Mouse (Mus musculus): Measurements from ENCODE around the gene Edem2. TPM values are rescaled to one million over a fixed set of nuclear protein-coding genes. Genes with fewer than 3 reads are reported as not detected.

The Edem2 gene
- 84.1 TPM for polyA plus RNA-seq (2015; fragmentation: Illumina TruSeq; extraction: RNeasy Lipid Tissue Mini Kit (QIAGEN cat#74804); ENCODE audit: insufficient read depth, low read depth, low replicate concordance)

GRCm38 (mm10) chr2:155729158-155729645 lies at the start of gene Edem2:
Gene Edem2 (minus strand): TSS chr2:155729475.

GRCm38 (mm10) chr2:155774927-155775684 lies 45.8 kb upstream of the Edem2 start, which contains the start of gene Mmp24:
Gene Mmp24 (plus strand): TSS chr2:155775342.

GRCm38 (mm10) chr2:155751014-155751786 lies 21.9 kb upstream of the Edem2 start, which contains the start of gene Procr:
Gene Procr (plus strand): TSS chr2:155751117.

GRCm38 (mm10) chr2:155735766-155736165 lies 6.5 kb upstream of the Edem2 start, which contains the start of gene Gm17581:
Gene Gm17581 (minus strand): TSS chr2:155735866.

GRCm38 (mm10) chr2:155691723-155692493 lies 37.4 kb downstream of the Edem2 start, which contains the start of gene Trpc4ap:
Gene Trpc4ap (minus strand): TSS chr2:155692384.

Other genes with a start within 250 kb of the Edem2 start
- gene Acss2, start 211.5 kb downstream of the Edem2 start, polyA plus RNA-seq (2015; fragmentation: Illumina TruSeq; extraction: RNeasy Lipid Tissue Mini Kit (QIAGEN cat#74804); ENCODE audit: insufficient read depth, low read depth, low replicate concordance), result 6.0 TPM
- gene Ggt7, start 211.2 kb downstream of the Edem2 start, polyA plus RNA-seq (2015; fragmentation: Illumina TruSeq; extraction: RNeasy Lipid Tissue Mini Kit (QIAGEN cat#74804); ENCODE audit: insufficient read depth, low read depth, low replicate concordance), result 4.5 TPM
- 3.0 TPM for gene Gss, start 136.7 kb downstream of the Edem2 start, polyA plus RNA-seq (2015; fragmentation: Illumina TruSeq; extraction: RNeasy Lipid Tissue Mini Kit (QIAGEN cat#74804); ENCODE audit: insufficient read depth, low read depth, low replicate concordance)
- gene Myh7b, start 118.3 kb downstream of the Edem2 start, polyA plus RNA-seq (2015; fragmentation: Illumina TruSeq; extraction: RNeasy Lipid Tissue Mini Kit (QIAGEN cat#74804); ENCODE audit: insufficient read depth, low read depth, low replicate concordance), result not detected
- 34.8 TPM for gene Trpc4ap, start 37.1 kb downstream of the Edem2 start, polyA plus RNA-seq (2015; fragmentation: Illumina TruSeq; extraction: RNeasy Lipid Tissue Mini Kit (QIAGEN cat#74804); ENCODE audit: insufficient read depth, low read depth, low replicate concordance)
- gene Gm17581, start 6.4 kb upstream of the Edem2 start, polyA plus RNA-seq (2015; fragmentation: Illumina TruSeq; extraction: RNeasy Lipid Tissue Mini Kit (QIAGEN cat#74804); ENCODE audit: insufficient read depth, low read depth, low replicate concordance), result not detected
- 6.8 TPM for gene Procr, start 21.6 kb upstream of the Edem2 start, polyA plus RNA-seq (2015; fragmentation: Illumina TruSeq; extraction: RNeasy Lipid Tissue Mini Kit (QIAGEN cat#74804); ENCODE audit: insufficient read depth, low read depth, low replicate concordance)
- 0.30 TPM for gene Mmp24, start 45.9 kb upstream of the Edem2 start, polyA plus RNA-seq (2015; fragmentation: Illumina TruSeq; extraction: RNeasy Lipid Tissue Mini Kit (QIAGEN cat#74804); ENCODE audit: insufficient read depth, low read depth, low replicate concordance)
- gene BC029722, start 90.0 kb upstream of the Edem2 start, polyA plus RNA-seq (2015; fragmentation: Illumina TruSeq; extraction: RNeasy Lipid Tissue Mini Kit (QIAGEN cat#74804); ENCODE audit: insufficient read depth, low read depth, low replicate concordance), result 13.2 TPM
- gene Eif6, start 97.5 kb upstream of the Edem2 start, polyA plus RNA-seq (2015; fragmentation: Illumina TruSeq; extraction: RNeasy Lipid Tissue Mini Kit (QIAGEN cat#74804); ENCODE audit: insufficient read depth, low read depth, low replicate concordance), result 16.0 TPM
- gene Fam83c, start 105.4 kb upstream of the Edem2 start, polyA plus RNA-seq (2015; fragmentation: Illumina TruSeq; extraction: RNeasy Lipid Tissue Mini Kit (QIAGEN cat#74804); ENCODE audit: insufficient read depth, low read depth, low replicate concordance), result not detected
- 6.6 TPM for gene Uqcc1, start 200.8 kb upstream of the Edem2 start, polyA plus RNA-seq (2015; fragmentation: Illumina TruSeq; extraction: RNeasy Lipid Tissue Mini Kit (QIAGEN cat#74804); ENCODE audit: insufficient read depth, low read depth, low replicate concordance)
- not detected for gene Gm15557, start 211.3 kb upstream of the Edem2 start, polyA plus RNA-seq (2015; fragmentation: Illumina TruSeq; extraction: RNeasy Lipid Tissue Mini Kit (QIAGEN cat#74804); ENCODE audit: insufficient read depth, low read depth, low replicate concordance)
- gene Gdf5, start 215.9 kb upstream of the Edem2 start, polyA plus RNA-seq (2015; fragmentation: Illumina TruSeq; extraction: RNeasy Lipid Tissue Mini Kit (QIAGEN cat#74804); ENCODE audit: insufficient read depth, low read depth, low replicate concordance), result not detected
- gene Cep250, start 227.0 kb upstream of the Edem2 start, polyA plus RNA-seq (2015; fragmentation: Illumina TruSeq; extraction: RNeasy Lipid Tissue Mini Kit (QIAGEN cat#74804); ENCODE audit: insufficient read depth, low read depth, low replicate concordance), result 3.5 TPM